Mouse (Mus musculus) hindlimb bud, embryonic 11.5 days (tissue): ENCODE results near the gene Rptor.

ENCODE experiments used
- DNase-seq: peaks from one replicate; pipeline ENCODE4 v3.0.0-alpha.2; 2012; ENCODE audit warnings: low read depth, low spot score; ENCODE audit errors: extremely low spot score

Rptor gene

DNA sequence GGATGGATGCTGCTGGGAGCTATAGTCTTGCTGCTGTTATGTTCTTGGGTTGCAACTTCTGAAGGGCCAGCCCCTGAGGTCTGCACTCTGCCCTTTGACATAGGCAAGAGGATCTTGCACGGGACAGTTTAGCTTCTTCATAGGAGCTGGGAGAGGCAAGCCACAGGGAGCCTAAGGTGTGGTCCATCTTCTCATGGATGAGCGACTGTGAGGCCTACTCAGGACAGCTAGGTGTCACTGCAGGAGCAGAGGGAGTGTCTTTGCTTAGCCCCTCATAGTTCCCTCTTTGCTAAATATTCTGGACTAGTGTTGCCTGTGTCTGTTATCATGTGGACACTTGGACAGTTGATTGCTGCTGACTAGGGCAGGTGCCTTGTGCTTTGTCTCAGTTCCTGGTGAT lies 345.2 kb downstream of the Rptor start:
- no peak for DNase-seq

DNA sequence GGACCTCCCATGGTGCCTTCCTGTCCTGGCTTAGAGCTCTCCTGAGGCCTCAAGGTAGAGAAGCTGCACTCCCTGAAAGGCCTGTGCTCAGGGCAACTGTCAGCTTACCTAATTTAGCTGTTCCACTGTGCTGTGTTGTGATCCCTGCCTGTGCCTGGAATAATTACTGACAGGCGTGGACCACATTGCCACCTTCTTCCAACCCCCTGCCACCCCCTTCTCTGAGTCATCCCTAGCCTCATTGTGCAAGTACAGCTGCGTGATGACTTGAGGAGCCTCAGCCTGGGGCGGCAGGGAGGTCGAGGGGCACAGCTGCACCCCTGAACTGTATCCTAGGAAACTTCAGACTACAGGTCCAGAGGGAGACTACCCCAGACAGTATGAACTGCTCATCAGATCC lies 345.6 kb downstream of the Rptor start:
- DNase-seq: no peak

DNA sequence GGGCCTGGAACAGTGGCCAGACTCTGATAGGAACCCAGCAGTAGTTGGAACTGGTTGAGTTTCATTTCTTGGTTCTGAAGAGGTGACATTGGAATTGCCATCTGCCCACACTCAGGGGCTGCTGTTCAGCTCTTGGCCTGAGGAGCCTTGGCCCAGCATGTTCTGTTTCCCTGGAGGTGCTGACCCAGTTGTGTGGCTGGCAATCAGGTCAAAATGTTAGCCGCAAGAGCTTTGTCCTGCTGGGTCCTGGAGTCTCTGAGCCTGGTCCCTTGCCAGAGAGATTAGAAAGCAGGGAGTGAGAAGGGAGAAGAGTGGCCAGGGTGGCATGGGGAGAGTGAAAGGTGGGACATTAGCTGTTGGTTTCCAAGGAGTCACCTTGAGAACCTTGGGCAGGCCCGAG lies 346.1 kb downstream of the Rptor start:
- no peak for DNase-seq
